Mouse (Mus musculus): Measurements from ENCODE around the gene Tnnt3.

GRCm38 (mm10) chr7:142514048-142514447, 15.4 kb downstream of the Tnnt3 start:
- TF ChIP-seq GATA1 (IDR thresholded peaks at IDR 0.05; ENCODE audit: low read length) = no peak
- no peak for TF ChIP-seq TAL1 (IDR thresholded peaks at IDR 0.05; ENCODE audit: low read length)

Measured in erythroblast, embryonic 14.5 days (primary cell).